Mouse (Mus musculus): ENCODE results near the gene Clasp1.

The Clasp1 gene

GRCm38 (mm10) chr1:118453577-118453976 lies 64.7 kb downstream of the Clasp1 start:
- DNase-seq (ENCODE audit: low spot score): no peak

GRCm38 (mm10) chr1:118454817-118455216 lies 66.0 kb downstream of the Clasp1 start:
- no peak for DNase-seq (ENCODE audit: low spot score)

DNA sequence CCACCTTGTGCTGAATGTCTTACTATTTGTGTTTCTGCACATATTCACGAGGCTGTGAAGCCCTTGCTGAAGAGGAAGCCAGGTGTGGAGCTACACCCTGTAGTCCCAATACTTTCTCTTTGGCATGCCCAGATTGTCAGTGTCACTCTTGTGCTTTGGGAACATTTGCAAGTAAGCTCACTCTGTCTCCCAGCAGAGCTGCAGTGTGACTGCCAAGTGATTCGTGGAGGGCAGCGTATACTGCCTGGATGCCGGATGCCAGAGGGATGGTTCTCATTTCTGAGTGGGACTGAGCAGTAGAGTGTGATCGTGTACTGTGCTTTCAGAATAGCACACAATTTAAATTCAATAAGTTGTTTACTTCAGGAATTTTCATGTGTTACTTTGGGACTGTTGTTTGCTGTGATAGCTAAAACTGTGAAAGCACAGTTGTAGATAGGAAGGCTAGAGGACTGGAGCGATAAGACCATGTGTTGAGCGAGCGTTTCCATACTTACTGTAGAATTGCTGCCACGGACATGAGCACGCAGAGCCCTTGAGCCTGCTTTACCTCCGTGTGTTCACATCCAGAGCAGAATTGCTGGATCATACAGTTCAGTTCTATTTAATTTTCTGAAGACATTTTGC lies 68.5 kb downstream of the Clasp1 start:
- DNase-seq (ENCODE audit: low spot score): no peak

- DNase-seq (ENCODE audit: low spot score): no peak
Observed at GRCm38 (mm10) chr1:118457883-118458259, 69.0 kb downstream of the Clasp1 start.

GRCm38 (mm10) chr1:118458279-118458678 lies 69.4 kb downstream of the Clasp1 start:
- DNase-seq (ENCODE audit: low spot score): no peak

- DNase-seq (ENCODE audit: low spot score): peak; percentile 88
Observed at GRCm38 (mm10) chr1:118458963-118459920, 70.4 kb downstream of the Clasp1 start.

DNA sequence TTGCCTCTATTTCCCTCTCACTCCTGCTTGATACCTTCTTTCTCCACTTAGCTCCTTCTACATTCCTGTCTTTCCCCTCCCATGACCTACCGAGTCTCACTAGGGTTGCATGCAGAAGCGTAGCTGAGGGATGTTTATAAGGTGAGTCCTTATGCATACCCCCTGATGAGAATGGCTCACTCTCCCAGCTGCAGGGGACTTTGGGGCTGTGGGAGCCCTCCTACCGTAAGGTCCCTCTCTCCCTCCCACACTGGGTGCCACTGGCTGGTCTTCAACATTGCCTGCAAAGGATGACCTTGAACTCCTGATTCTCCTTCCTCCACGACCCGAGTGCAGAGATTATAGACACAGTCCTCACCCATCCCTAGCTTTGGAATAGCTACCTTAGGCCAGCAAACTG lies 71.9 kb downstream of the Clasp1 start:
- no peak for DNase-seq (ENCODE audit: low spot score)

DNA sequence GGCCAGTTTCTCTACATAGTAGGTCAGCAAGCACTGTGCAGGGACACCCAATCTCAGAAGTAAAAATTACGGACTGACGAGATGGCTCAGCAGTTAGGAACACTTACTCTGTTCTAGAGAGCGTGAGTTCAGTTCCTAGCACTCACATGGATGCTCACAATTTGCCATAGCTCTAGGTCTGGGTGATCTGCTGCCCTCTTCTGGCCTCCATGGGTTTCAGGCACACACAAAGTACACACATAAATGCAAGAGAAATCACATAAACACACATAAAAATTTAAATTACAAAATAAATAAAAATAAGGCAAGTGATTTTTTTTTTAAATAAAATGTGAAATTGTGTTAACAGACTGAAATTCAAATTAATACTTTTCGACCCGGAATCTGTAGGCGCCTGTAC lies 77.2 kb downstream of the Clasp1 start:
- DNase-seq (ENCODE audit: low spot score): no peak

DNA sequence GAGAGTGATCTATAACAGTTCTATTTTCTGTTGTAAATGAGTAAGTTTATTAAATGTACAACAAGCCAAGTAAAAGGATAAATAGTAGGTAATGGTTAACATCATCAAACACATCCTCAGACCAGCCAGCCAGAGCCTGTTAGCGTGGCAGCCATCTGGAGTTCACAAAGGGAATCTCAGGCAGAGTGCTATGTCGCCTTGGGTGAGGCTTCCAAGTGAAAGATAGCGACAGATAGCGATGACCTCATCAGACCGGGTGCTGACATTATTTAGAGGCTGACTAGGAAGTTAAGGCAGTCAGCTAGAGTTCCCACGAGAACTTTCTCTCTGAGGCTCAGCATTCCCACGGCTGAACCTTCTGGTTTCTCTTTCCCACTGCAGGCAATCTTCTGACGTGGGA lies 83.5 kb downstream of the Clasp1 start:
- no peak for DNase-seq (ENCODE audit: low spot score)

- DNase-seq (ENCODE audit: low spot score): no peak
Observed at GRCm38 (mm10) chr1:118476919-118477318, 88.1 kb downstream of the Clasp1 start.

DNA sequence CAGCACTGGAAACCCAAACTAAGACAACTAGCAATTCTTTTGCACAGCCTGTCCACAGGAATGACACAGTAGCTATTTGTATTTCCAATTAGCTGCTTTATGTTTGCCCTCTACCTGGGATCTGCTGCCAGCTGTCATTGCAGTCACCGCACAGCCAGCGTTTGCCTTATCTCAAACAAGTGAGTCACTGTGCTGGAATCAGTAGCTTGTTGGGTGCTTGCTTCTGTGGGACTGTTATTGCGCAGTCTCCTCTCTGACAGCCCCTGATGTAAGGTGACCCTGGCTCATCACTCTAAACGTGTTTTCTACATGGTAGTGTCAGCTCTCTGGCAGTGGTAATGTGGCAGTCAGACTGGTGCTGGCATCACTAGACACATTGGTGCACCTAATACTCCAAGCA lies 90.4 kb downstream of the Clasp1 start:
- no peak for DNase-seq (ENCODE audit: low spot score)

DNA sequence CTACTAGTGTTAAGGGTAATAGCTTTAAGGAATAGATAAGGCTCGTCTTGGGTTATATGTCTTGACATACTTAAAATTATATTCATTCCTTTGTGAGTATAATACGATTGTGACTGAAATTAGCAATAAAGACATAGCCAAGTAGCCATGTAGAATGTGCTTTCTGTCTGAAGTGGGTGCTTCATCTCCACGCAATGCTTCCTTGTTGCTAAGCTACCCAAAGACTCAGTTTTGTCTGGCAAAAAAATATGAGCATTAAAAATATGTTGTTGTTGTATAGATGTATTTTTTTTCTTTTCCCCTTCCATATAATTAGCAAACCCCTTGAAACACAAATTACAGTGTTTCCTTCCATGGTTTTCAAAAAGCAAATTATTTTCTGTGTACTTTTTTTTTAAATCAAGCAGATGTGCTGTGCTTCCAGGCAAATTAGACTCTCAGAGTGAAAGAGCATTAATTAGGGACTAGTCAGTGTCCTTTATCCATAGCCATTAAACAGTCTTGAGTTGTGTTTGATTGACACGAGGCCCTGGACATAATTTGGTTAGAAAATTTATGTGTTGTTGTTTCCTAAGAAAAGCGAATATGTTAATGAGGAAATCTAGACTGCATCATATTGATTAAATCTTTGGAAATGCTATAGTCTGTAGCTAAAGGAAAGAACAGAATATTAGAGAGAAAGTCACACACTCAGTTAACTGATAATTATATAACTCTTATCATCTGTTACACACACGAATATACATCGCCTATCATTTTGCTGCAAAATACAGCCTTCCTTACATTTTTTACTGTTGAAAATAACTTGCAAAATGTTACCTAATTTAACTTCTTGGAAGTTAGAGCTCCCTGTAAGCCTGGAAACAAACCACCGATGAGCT lies 91.9 kb downstream of the Clasp1 start:
- DNase-seq (ENCODE audit: low spot score): no peak

- DNase-seq (ENCODE audit: low spot score): no peak
Observed at GRCm38 (mm10) chr1:118481365-118481702, 92.5 kb downstream of the Clasp1 start.

- no peak for DNase-seq (ENCODE audit: low spot score)
Observed at GRCm38 (mm10) chr1:118481703-118482102, 92.8 kb downstream of the Clasp1 start.

DNA sequence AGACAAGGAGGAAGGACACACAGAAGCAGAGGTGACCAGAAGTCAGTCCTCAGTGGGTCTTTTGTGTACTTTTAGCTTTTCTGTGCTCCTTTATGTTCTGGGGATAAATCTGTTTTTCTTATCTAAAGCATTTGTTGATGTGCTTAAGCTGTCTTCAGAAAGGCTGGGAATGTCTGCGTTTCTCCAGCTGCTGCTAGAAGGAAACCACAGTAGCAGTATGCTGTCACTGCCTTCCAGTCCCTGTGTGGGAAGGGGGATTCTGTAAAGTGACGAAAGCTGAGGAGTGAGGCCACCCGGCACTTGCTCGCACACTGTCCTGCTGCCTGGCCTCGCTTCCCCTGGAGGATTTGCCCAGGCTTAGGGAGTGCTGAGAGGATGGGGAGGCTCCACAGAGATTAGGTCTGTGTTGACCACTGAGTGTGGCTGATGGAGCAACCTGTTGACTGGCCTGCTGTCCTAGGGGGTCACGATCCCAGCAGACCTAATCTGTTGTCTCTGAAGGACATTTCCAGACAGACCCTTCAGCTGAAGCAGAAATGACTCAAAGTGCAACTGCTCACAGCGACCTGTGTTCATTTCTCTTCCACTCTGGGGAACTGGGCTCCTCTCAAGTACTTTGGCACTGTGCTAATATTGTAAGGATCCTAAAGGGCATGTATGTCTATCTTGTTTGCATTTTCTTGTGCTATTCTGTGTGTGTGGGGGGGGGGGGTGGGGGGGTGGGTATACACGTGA lies 93.6 kb downstream of the Clasp1 start:
- no peak for DNase-seq (ENCODE audit: low spot score)

DNA sequence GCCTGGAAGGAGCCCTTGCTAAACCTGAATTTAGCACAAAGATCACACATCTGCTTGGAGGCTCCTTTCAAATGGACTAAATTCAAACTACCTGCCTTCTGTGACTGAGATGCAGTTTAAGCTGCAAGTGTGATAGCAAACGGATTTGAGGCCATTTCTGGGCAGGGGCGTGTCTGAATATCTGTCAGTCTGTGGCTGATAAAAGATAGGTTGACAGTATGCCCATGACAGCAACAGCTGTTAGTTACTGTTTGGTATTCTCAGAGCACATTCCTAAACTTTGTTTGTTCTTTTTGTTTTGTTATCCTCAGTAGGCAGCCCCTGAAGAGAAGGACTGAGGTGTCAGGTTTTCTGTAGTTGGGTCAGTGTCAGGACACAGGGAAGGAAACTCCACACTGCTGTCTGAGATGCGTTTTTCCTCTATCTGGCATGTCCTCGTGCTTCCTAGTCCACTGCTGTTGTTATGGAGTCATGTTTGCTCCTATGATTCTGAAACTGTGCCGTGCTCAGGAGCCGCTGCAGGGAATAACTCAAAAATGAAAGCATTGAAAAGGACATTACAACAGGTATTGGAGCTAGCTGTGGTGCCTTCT lies 94.7 kb downstream of the Clasp1 start:
- DNase-seq (ENCODE audit: low spot score): no peak

GRCm38 (mm10) chr1:118485572-118485971 lies 96.7 kb downstream of the Clasp1 start:
- DNase-seq (ENCODE audit: low spot score): no peak

GRCm38 (mm10) chr1:118486021-118486420 lies 97.2 kb downstream of the Clasp1 start:
- DNase-seq (ENCODE audit: low spot score): no peak

DNA sequence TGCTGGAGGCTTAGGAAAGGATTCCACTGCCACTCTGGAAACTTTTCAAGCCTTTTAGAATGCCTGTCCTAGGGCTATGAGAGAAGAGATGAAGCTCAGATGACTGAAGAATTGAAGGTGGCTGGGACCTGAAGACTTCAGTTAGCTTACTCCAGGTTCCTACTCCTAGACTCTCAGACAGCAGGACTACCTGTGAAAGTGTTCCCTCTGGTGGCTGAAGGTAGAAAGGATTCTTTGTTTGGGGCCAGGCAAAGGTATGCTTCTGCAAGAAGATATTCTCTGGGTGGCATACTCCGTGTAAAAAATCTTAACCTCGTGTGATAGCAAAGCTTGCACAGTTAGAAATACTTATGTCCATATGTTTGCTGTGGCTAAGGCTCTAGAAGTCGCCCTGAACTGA lies 104.0 kb downstream of the Clasp1 start:
- DNase-seq (ENCODE audit: low spot score): no peak

DNA sequence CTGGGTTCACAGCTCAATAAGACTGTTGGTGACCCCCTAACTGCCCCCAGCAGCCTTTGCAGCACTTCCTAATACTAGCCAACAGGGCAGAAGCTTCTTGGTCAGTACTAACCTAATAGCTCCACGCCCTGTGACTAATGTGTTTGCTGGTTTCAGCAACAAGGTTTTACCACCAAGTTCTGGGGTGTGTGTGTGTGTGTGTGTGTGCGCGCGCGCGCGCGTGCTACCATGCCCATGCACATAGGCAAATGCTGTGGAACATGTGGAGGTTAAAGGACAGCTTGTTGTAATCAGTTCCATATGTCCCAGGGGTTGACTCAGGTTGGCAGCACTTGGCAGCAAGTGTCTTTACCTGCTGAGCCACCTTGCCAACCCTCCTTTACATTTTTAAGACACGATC lies 105.7 kb downstream of the Clasp1 start:
- no peak for DNase-seq (ENCODE audit: low spot score)

GRCm38 (mm10) chr1:118498311-118498710 lies 109.5 kb downstream of the Clasp1 start:
- peak; percentile 74 for DNase-seq (ENCODE audit: low spot score)

- no peak for DNase-seq (ENCODE audit: low spot score)
Observed at GRCm38 (mm10) chr1:118500606-118501005, 111.7 kb downstream of the Clasp1 start.
